Mouse (Mus musculus): ENCODE results near the gene Eif1ad.

- TF ChIP-seq CTCF (IDR thresholded peaks at IDR 0.05; ENCODE audit: extremely low read depth, insufficient read length, insufficient replicate concordance, low read depth, low read length): no peak
- TF ChIP-seq POLR2A (IDR thresholded peaks at IDR 0.05; ENCODE audit: low read depth, low read length): no peak
Observed at GRCm38 (mm10) chr19:5370932-5371331, 4.4 kb downstream of the Eif1ad start.
